Mouse (Mus musculus): ENCODE data around the gene Cul7. TPM values are rescaled to one million over a fixed set of nuclear protein-coding genes. Genes with fewer than 3 reads are reported as not detected.

Gene Cul7
- polyA plus RNA-seq (2014; fragmentation: Illumina TruSeq; extraction: RNeasy Lipid Tissue Mini Kit (QIAGEN cat#74804); ENCODE audit: low read depth, low replicate concordance), result 0.11 TPM

GRCm38 (mm10) chr17:46650232-46651031, at the start of gene Cul7:
TSS of gene Cul7 (plus strand) at chr17:46650337.

GRCm38 (mm10) chr17:46628791-46629684, 21.1 kb upstream of the Cul7 start, which contains the start of gene Ptk7:
TSS of gene Ptk7 (minus strand) at chr17:46629504.

GRCm38 (mm10) chr17:46645561-46646321, 4.4 kb upstream of the Cul7 start, which contains the start of the genes Klc4 and Mrpl2:
TSS of gene Klc4 (minus strand) at chr17:46646022.
TSS of gene Mrpl2 (plus strand) at chr17:46646229.

GRCm38 (mm10) chr17:46673850-46674529, 23.9 kb downstream of the Cul7 start, which contains the start of gene Rrp36:
TSS of gene Rrp36 (minus strand) at chr17:46674352.

GRCm38 (mm10) chr17:46678416-46678815, 28.3 kb downstream of the Cul7 start, which contains the start of gene Mea1:
TSS of gene Mea1 (plus strand) at chr17:46678793.

GRCm38 (mm10) chr17:46680760-46681373, 30.7 kb downstream of the Cul7 start, which contains the start of gene Klhdc3:
TSS of gene Klhdc3 (minus strand) at chr17:46680914.

GRCm38 (mm10) chr17:46704887-46705835, 55.0 kb downstream of the Cul7 start, which contains the start of gene Ppp2r5d:
TSS of gene Ppp2r5d (minus strand) at chr17:46705111.

GRCm38 (mm10) chr17:46710959-46711597, 60.9 kb downstream of the Cul7 start, which contains the start of gene Pex6:
TSS of gene Pex6 (plus strand) at chr17:46711463.

Other genes with a start within 250 kb of the Cul7 start
- 0.83 TPM for gene Crip3, start 221.4 kb upstream of the Cul7 start, polyA plus RNA-seq (2014; fragmentation: Illumina TruSeq; extraction: RNeasy Lipid Tissue Mini Kit (QIAGEN cat#74804); ENCODE audit: low read depth, low replicate concordance)
- gene Slc22a7, start 211.9 kb upstream of the Cul7 start, polyA plus RNA-seq (2014; fragmentation: Illumina TruSeq; extraction: RNeasy Lipid Tissue Mini Kit (QIAGEN cat#74804); ENCODE audit: low read depth, low replicate concordance), result not detected
- 3.8 TPM for gene Ttbk1, start 162.7 kb upstream of the Cul7 start, polyA plus RNA-seq (2014; fragmentation: Illumina TruSeq; extraction: RNeasy Lipid Tissue Mini Kit (QIAGEN cat#74804); ENCODE audit: low read depth, low replicate concordance)
- gene Dnph1, start 153.6 kb upstream of the Cul7 start, polyA plus RNA-seq (2014; fragmentation: Illumina TruSeq; extraction: RNeasy Lipid Tissue Mini Kit (QIAGEN cat#74804); ENCODE audit: low read depth, low replicate concordance), result 3.1 TPM
- 2.6 TPM for gene Cul9, start 103.9 kb upstream of the Cul7 start, polyA plus RNA-seq (2014; fragmentation: Illumina TruSeq; extraction: RNeasy Lipid Tissue Mini Kit (QIAGEN cat#74804); ENCODE audit: low read depth, low replicate concordance)
- gene Srf, start 94.2 kb upstream of the Cul7 start, polyA plus RNA-seq (2014; fragmentation: Illumina TruSeq; extraction: RNeasy Lipid Tissue Mini Kit (QIAGEN cat#74804); ENCODE audit: low read depth, low replicate concordance), result 0.36 TPM
- 0.04 TPM for gene Ptk7, start 20.8 kb upstream of the Cul7 start, polyA plus RNA-seq (2014; fragmentation: Illumina TruSeq; extraction: RNeasy Lipid Tissue Mini Kit (QIAGEN cat#74804); ENCODE audit: low read depth, low replicate concordance)
- 0.22 TPM for gene Klc4, start 4.3 kb upstream of the Cul7 start, polyA plus RNA-seq (2014; fragmentation: Illumina TruSeq; extraction: RNeasy Lipid Tissue Mini Kit (QIAGEN cat#74804); ENCODE audit: low read depth, low replicate concordance)
- 1.8 TPM for gene Mrpl2, start 4.1 kb upstream of the Cul7 start, polyA plus RNA-seq (2014; fragmentation: Illumina TruSeq; extraction: RNeasy Lipid Tissue Mini Kit (QIAGEN cat#74804); ENCODE audit: low read depth, low replicate concordance)
- gene Rrp36, start 24.0 kb downstream of the Cul7 start, polyA plus RNA-seq (2014; fragmentation: Illumina TruSeq; extraction: RNeasy Lipid Tissue Mini Kit (QIAGEN cat#74804); ENCODE audit: low read depth, low replicate concordance), result 1.1 TPM
- 131 TPM for gene Mea1, start 28.5 kb downstream of the Cul7 start, polyA plus RNA-seq (2014; fragmentation: Illumina TruSeq; extraction: RNeasy Lipid Tissue Mini Kit (QIAGEN cat#74804); ENCODE audit: low read depth, low replicate concordance)
- gene Klhdc3, start 30.6 kb downstream of the Cul7 start, polyA plus RNA-seq (2014; fragmentation: Illumina TruSeq; extraction: RNeasy Lipid Tissue Mini Kit (QIAGEN cat#74804); ENCODE audit: low read depth, low replicate concordance), result 36.7 TPM
- 2.8 TPM for gene Ppp2r5d, start 54.8 kb downstream of the Cul7 start, polyA plus RNA-seq (2014; fragmentation: Illumina TruSeq; extraction: RNeasy Lipid Tissue Mini Kit (QIAGEN cat#74804); ENCODE audit: low read depth, low replicate concordance)
- gene Pex6, start 61.1 kb downstream of the Cul7 start, polyA plus RNA-seq (2014; fragmentation: Illumina TruSeq; extraction: RNeasy Lipid Tissue Mini Kit (QIAGEN cat#74804); ENCODE audit: low read depth, low replicate concordance), result 0.85 TPM
- not detected for gene Gnmt, start 78.8 kb downstream of the Cul7 start, polyA plus RNA-seq (2014; fragmentation: Illumina TruSeq; extraction: RNeasy Lipid Tissue Mini Kit (QIAGEN cat#74804); ENCODE audit: low read depth, low replicate concordance)
- gene Cnpy3, start 101.9 kb downstream of the Cul7 start, polyA plus RNA-seq (2014; fragmentation: Illumina TruSeq; extraction: RNeasy Lipid Tissue Mini Kit (QIAGEN cat#74804); ENCODE audit: low read depth, low replicate concordance), result 0.95 TPM
- gene Ptcra, start 113.4 kb downstream of the Cul7 start, polyA plus RNA-seq (2014; fragmentation: Illumina TruSeq; extraction: RNeasy Lipid Tissue Mini Kit (QIAGEN cat#74804); ENCODE audit: low read depth, low replicate concordance), result not detected
- 14.5 TPM for gene 2310039H08Rik, start 122.3 kb downstream of the Cul7 start, polyA plus RNA-seq (2014; fragmentation: Illumina TruSeq; extraction: RNeasy Lipid Tissue Mini Kit (QIAGEN cat#74804); ENCODE audit: low read depth, low replicate concordance)
- 20.1 TPM for gene Rpl7l1, start 132.3 kb downstream of the Cul7 start, polyA plus RNA-seq (2014; fragmentation: Illumina TruSeq; extraction: RNeasy Lipid Tissue Mini Kit (QIAGEN cat#74804); ENCODE audit: low read depth, low replicate concordance)
- gene Bicral, start 208.1 kb downstream of the Cul7 start, polyA plus RNA-seq (2014; fragmentation: Illumina TruSeq; extraction: RNeasy Lipid Tissue Mini Kit (QIAGEN cat#74804); ENCODE audit: low read depth, low replicate concordance), result 7.7 TPM
- 7.8 TPM for gene Tbcc, start 240.3 kb downstream of the Cul7 start, polyA plus RNA-seq (2014; fragmentation: Illumina TruSeq; extraction: RNeasy Lipid Tissue Mini Kit (QIAGEN cat#74804); ENCODE audit: low read depth, low replicate concordance)